Mouse (Mus musculus) MN1 (cell line): ENCODE measurements around the gene Lcn4.

Source experiments
- DNase-seq: peaks from one replicate; pipeline ENCODE4 v3.0.0-alpha.2; 2016; ENCODE audit warnings: low spot score

Lcn4 gene

DNA sequence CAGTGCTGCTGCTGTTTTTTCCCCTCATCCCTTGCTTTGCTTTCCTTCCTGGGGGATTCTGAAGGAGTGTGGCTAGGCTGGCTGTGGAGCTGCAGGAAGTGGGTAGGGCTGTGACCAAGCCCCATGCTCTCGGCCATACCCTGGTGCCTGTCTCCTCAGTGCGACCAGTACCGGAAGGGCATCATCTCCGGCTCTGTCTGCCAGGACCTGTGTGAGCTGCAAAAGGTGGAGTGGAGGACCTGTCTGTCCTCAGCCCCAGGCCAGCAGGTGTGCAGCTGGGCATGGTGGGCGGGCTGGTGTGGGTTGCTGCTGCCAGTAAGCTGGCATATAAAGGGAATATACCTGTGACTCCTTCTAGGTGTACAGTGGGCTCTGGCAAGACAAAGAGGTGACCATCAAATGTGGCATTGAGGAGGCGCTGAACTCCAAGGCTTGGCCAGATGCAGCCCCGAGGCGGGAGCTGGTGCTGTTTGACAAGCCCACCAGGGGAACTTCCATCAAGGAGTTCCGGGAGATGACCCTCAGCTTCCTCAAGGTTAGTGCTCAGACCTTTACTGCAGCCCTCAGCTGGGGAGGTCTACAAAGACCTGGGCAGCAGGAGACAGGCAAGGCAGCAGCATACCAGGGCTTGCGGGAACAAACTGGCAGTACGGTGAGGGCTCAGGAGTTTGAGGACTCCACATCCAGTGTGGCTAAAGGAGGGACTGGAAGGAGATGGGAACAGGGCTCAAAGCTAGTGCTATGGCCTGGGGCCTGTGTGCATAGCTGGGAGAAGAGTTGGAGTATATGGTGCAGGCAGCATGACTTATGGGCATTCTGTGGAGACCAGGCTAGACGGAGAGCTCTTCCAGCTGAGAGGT, 36.2 kb downstream of the Lcn4 start:
- DNase-seq: no peak

DNA sequence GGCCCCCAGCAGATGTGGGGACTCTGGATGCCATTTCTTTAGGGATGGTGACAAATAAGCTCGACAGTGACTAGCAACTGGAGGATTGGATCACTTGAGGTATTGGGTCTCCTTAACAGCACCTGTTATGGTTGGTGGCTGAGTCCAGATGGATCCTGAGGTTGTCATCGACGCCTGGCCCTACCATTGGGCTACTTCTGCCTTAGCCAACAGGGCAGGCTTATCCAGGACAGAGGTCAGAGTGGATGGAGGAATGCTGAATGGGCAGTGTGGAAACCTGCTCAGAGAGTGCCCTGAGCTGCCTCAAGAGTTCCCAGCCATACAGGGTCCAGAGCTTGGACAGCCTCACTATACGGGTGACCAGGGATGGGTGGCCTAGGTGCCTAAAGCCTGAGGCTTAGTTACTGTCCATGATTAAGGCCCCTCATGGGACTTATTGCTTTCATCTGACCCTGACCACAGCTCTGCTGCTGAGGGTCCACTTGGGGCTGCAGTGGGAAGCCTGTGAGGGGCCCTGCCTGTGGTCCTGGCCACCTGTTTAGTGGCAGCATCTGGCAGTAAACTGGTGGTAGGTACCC, 37.0 kb downstream of the Lcn4 start:
- no peak for DNase-seq

DNA sequence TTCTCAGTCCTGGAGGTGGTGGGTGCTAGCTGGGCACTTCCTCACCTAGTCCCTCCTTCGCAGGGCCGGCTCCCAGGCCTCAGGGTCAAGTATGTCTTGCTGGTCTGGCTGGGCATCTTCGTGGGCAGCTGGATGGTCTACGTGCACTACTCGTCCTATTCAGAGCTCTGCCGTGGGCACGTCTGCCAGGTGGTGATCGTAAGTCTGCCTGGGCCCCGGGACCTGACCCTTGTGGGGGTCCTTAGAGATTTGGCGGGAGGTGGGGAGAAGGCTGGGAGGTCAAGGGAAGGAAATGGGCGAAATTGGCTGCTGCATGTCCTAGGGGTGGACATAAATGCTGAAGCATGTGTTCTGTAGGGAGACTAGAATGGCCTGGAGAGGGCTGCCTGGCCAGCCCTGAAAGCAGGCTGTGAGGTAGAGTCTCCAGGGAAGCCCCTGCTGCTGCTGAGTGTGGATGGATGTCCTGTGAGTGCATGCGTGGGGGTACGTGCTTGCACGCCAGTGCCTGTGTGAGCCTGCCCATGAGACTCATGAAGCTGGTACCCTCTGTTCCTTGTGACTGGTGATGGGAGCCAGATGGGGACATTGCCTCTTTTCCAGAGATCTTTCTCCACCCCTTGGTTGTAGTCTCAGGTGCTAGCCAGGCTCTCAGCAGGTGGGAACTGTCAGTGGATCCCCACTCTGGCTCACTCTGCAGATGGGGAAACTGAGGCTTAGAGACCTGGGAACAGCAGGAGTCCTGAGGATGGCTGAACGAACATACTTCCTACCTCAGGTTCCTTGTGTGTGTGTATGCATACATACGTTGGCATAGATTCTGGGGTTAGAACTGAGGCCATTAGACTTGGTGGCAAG, 38.3 kb downstream of the Lcn4 start:
- no peak for DNase-seq

GRCm38 (mm10) chr2:26628792-26629437, 42.2 kb downstream of the Lcn4 start:
- DNase-seq: peak; percentile 43

GRCm38 (mm10) chr2:26627921-26628739, 43.0 kb downstream of the Lcn4 start, which contains the start of gene Fam69b:
Fam69b (plus strand) TSS chr2:26628457.
- DNase-seq: peak; percentile 79

GRCm38 (mm10) chr2:26626081-26626480, 45.0 kb downstream of the Lcn4 start:
- no peak for DNase-seq

DNA sequence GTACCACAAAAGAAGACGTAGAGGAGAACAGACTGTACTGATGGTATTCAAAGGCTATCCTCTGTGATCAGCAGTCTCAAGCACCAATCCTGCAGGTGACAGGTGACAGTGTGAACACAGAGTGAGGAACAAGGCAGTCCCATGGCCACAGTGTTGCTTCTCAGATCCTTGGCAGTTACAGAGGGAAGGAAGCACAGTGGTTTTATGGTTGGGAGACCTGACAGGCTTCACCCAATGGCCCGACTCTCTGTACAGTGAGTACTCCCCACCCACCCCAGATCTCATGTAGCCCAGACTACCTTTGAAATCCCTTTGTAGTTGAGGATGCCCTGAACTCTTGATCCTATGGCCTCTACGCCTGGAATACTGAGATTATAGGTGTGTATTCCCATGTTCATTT, 45.7 kb downstream of the Lcn4 start:
- no peak for DNase-seq

DNA sequence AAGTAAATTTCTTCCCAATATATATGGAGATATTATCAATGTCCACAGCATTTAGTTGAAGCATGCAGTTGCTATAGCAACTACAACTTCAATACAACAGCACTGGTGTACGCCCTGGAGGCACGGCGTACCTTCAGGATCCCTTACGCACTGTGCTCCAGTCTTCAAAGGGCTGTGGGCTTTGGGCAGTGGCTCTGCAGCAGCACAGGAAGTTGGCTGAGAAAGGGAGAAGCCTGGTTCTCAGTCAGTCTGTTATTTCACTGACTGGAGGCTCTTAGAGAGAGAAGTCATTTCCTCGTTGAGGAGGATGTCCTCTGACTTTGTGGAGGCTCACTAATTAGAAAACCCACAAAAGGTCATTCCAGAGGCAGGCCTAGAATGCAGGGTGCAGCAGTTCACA, 48.1 kb downstream of the Lcn4 start:
- no peak for DNase-seq

DNA sequence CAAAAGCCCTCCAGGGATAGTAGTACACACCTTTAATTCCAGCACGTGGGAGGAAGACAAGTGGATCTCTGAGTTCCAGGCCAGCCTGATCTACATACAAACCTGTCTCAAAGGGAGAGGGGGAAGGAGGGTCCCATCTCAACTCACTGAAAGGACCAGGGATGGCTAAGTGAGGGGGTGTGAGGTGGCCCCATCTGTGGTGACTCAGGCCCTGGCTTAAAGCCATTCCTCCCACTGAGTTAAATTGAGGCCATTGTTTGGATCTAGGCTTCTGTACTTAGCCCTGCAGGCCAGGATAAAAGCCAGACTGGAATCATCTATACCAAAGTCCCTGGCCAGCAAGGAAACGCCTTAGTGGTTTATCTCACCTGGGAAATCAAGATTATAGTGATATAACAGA, 49.8 kb downstream of the Lcn4 start:
- DNase-seq: no peak

- no peak for DNase-seq
Observed at GRCm38 (mm10) chr2:26617928-26618327, 53.2 kb downstream of the Lcn4 start.
